Mouse (Mus musculus): ENCODE measurements at regions not wholly inside any gene's neighbourhood (a gene's known extent, or its start where the extent isn't known, plus 50 kb on each side); places are given as distances from the start of the nearest gene placed in this dataset.

- 29% methylated on average over 2 of the region's 2 CpGs for WGBS
- TF ChIP-seq POLR2A (IDR thresholded peaks at IDR 0.05; ENCODE audit: insufficient read depth, low read depth, low read length), result no peak
- no peak for TF ChIP-seq CTCF (IDR thresholded peaks at IDR 0.05; ENCODE audit: insufficient read depth, low read depth, low read length)
- H3K27ac ChIP-seq (ENCODE audit: insufficient read depth, low read depth, low read length), result peak overlapping the region; percentile 34
- H3K4me3 ChIP-seq (ENCODE audit: insufficient read depth, low read depth, low read length), result no peak overlapping the region
- peaks cover 23% of the 10 kb centered on the region for H3K4me1 ChIP-seq (ENCODE audit: control insufficient read depth, insufficient read depth, low read length)
Observed at GRCm38 (mm10) chr13:107541635-107541955, 502.7 kb upstream of the Smim15 start.

GRCm38 (mm10) chr13:107540784-107541634, 503.2 kb upstream of the Smim15 start:
- Histone ChIP-seq H3K4me3 (ENCODE audit: insufficient read depth, low read depth, low read length) (no peak overlapping the region), H3K4me1 (ENCODE audit: control insufficient read depth, insufficient read depth, low read length) (peaks cover 18% of the 10 kb centered on the region)
- WGBS, result 26% methylated on average over 16 of the region's 16 CpGs

GRCm38 (mm10) chr13:107540305-107540704, 503.9 kb upstream of the Smim15 start:
- Histone ChIP-seq H3K27ac (ENCODE audit: insufficient read depth, low read depth, low read length) (peak overlapping the region; percentile 41; the same call in 1 of the 2 replicates), H3K4me3 (ENCODE audit: insufficient read depth, low read depth, low read length) (no peak overlapping the region), H3K4me1 (ENCODE audit: control insufficient read depth, insufficient read depth, low read length) (peaks cover 14% of the 10 kb centered on the region)
- WGBS, result 36% methylated on average over 7 of the region's 7 CpGs
- TF ChIP-seq POLR2A (IDR thresholded peaks at IDR 0.05; ENCODE audit: insufficient read depth, low read depth, low read length), result no peak
- no peak for TF ChIP-seq CTCF (IDR thresholded peaks at IDR 0.05; ENCODE audit: insufficient read depth, low read depth, low read length)

More at GRCm38 (mm10) chr13:107540784-107541634, 503.2 kb upstream of the Smim15 start:
- peak overlapping the region; percentile 34 for H3K27ac ChIP-seq (ENCODE audit: insufficient read depth, low read depth, low read length)
- TF ChIP-seq CTCF (IDR thresholded peaks at IDR 0.05; ENCODE audit: insufficient read depth, low read depth, low read length) (no peak), POLR2A (IDR thresholded peaks at IDR 0.05; ENCODE audit: insufficient read depth, low read depth, low read length) (no peak)

- H3K27ac ChIP-seq (ENCODE audit: insufficient read depth, low read depth, low read length), result no peak overlapping the region
- 64% methylated on average over 4 of the region's 4 CpGs for WGBS
- no peak for TF ChIP-seq POLR2A (IDR thresholded peaks at IDR 0.05; ENCODE audit: insufficient read depth, low read depth, low read length)
- TF ChIP-seq CTCF (IDR thresholded peaks at IDR 0.05; ENCODE audit: insufficient read depth, low read depth, low read length), result no peak
Observed at GRCm38 (mm10) chr13:107539867-107540266, 504.4 kb upstream of the Smim15 start.

GRCm38 (mm10) chr13:107539326-107539725, 504.9 kb upstream of the Smim15 start:
- Histone ChIP-seq H3K4me3 (ENCODE audit: insufficient read depth, low read depth, low read length) (no peak overlapping the region), H3K4me1 (ENCODE audit: control insufficient read depth, insufficient read depth, low read length) (peaks cover 14% of the 10 kb centered on the region), H3K27ac (ENCODE audit: insufficient read depth, low read depth, low read length) (no peak overlapping the region)
- WGBS, result 35% methylated on average over 4 of the region's 4 CpGs
- TF ChIP-seq POLR2A (IDR thresholded peaks at IDR 0.05; ENCODE audit: insufficient read depth, low read depth, low read length), result no peak
- no peak for TF ChIP-seq CTCF (IDR thresholded peaks at IDR 0.05; ENCODE audit: insufficient read depth, low read depth, low read length)

More at GRCm38 (mm10) chr13:107539867-107540266, 504.4 kb upstream of the Smim15 start:
- no peak overlapping the region for H3K4me3 ChIP-seq (ENCODE audit: insufficient read depth, low read depth, low read length)
- peaks cover 14% of the 10 kb centered on the region for H3K4me1 ChIP-seq (ENCODE audit: control insufficient read depth, insufficient read depth, low read length)

GRCm38 (mm10) chr13:107535213-107535612, 509.0 kb upstream of the Smim15 start:
- peaks cover 5% of the 10 kb centered on the region; the same call in 1 of the 2 replicates for H3K4me1 ChIP-seq (ENCODE audit: control insufficient read depth, insufficient read depth, low read length)
- 94% methylated on average over 5 of the region's 5 CpGs for WGBS
- no peak overlapping the region for H3K27ac ChIP-seq (ENCODE audit: insufficient read depth, low read depth, low read length)
- TF ChIP-seq CTCF (IDR thresholded peaks at IDR 0.05; ENCODE audit: insufficient read depth, low read depth, low read length) (no peak), POLR2A (IDR thresholded peaks at IDR 0.05; ENCODE audit: insufficient read depth, low read depth, low read length) (no peak)
- no peak overlapping the region for H3K4me3 ChIP-seq (ENCODE audit: insufficient read depth, low read depth, low read length)

GRCm38 (mm10) chr13:107533323-107533722, 510.9 kb upstream of the Smim15 start:
- Histone ChIP-seq H3K27ac (ENCODE audit: insufficient read depth, low read depth, low read length) (no peak overlapping the region), H3K4me1 (ENCODE audit: control insufficient read depth, insufficient read depth, low read length) (peaks cover 3% of the 10 kb centered on the region; the same call in 1 of the 2 replicates), H3K4me3 (ENCODE audit: insufficient read depth, low read depth, low read length) (no peak overlapping the region)
- TF ChIP-seq CTCF (IDR thresholded peaks at IDR 0.05; ENCODE audit: insufficient read depth, low read depth, low read length), result no peak
- TF ChIP-seq POLR2A (IDR thresholded peaks at IDR 0.05; ENCODE audit: insufficient read depth, low read depth, low read length), result no peak
- WGBS, result 87% methylated on average over 3 of the region's 3 CpGs

- Histone ChIP-seq H3K27ac (ENCODE audit: insufficient read depth, low read depth, low read length) (no peak overlapping the region), H3K4me3 (ENCODE audit: insufficient read depth, low read depth, low read length) (no peak overlapping the region), H3K4me1 (ENCODE audit: control insufficient read depth, insufficient read depth, low read length) (peaks cover 3% of the 10 kb centered on the region; the same call in 1 of the 2 replicates)
- TF ChIP-seq CTCF (IDR thresholded peaks at IDR 0.05; ENCODE audit: insufficient read depth, low read depth, low read length) (no peak), POLR2A (IDR thresholded peaks at IDR 0.05; ENCODE audit: insufficient read depth, low read depth, low read length) (no peak)
- 29% methylated on average over 10 of the region's 10 CpGs for WGBS
Observed at GRCm38 (mm10) chr13:107531528-107531927, 509.6 kb upstream of the Kif2a start.

- H3K4me3 ChIP-seq (ENCODE audit: insufficient read depth, low read depth, low read length), result no peak overlapping the region
- WGBS, result 55% methylated on average over 8 of the region's 8 CpGs
- H3K27ac ChIP-seq (ENCODE audit: insufficient read depth, low read depth, low read length), result peak overlapping the region; percentile 47; the same call in 1 of the 2 replicates
- TF ChIP-seq CTCF (IDR thresholded peaks at IDR 0.05; ENCODE audit: insufficient read depth, low read depth, low read length) (no peak), POLR2A (IDR thresholded peaks at IDR 0.05; ENCODE audit: insufficient read depth, low read depth, low read length) (no peak)
- peaks cover 3% of the 10 kb centered on the region; the same call in 1 of the 2 replicates for H3K4me1 ChIP-seq (ENCODE audit: control insufficient read depth, insufficient read depth, low read length)
Observed at GRCm38 (mm10) chr13:107531026-107531425, 509.1 kb upstream of the Kif2a start.
